Mouse (Mus musculus): ENCODE data around the gene Mgat3.

Gene Mgat3

DNA sequence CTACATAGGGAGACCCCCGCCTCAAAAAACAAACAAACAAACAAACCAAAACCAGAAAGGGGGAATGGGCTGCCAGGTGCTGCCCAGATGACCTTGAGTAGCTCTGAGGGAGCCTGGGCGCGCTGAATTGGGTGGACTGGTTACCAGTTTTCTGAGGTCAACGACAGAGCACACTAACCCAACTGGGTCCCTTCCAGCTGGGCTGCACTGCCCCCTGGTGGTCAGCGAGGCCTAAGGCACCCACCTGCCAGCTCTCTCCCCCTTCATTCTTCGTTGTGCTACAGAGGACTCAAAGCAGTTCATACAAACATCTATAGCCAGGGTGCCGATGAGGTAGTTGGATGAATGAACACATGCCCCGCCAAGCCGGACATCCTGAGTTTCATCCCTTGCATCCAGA, 51.7 kb downstream of the Mgat3 start:
- peak; percentile 87 for DNase-seq (ENCODE audit: low spot score)

GRCm38 (mm10) chr15:80225796-80226195, 52.3 kb downstream of the Mgat3 start:
- peak; percentile 41 for DNase-seq (ENCODE audit: low spot score)

- no peak for DNase-seq (ENCODE audit: low spot score)
Observed at GRCm38 (mm10) chr15:80228071-80228800, 54.7 kb downstream of the Mgat3 start.

DNA sequence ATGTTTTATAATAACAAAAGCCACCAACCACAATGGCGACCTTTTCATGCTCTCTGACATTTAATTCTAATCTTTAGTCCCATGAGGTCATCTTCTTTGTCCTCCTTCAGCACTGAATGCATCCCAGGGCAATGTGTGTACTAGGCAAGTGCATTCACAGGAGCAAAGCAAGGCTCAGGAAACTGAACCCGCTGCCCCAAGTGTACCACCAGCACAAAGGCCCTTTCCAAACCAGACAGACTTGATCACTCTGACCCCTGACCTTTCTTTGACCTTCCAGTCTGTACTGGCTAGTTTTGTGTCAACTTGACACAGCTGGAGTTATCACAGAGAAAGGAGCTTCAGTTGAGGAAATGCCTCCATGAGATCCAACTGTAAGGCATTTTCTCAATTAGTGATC, 58.8 kb downstream of the Mgat3 start:
- no peak for DNase-seq (ENCODE audit: low spot score)

DNA sequence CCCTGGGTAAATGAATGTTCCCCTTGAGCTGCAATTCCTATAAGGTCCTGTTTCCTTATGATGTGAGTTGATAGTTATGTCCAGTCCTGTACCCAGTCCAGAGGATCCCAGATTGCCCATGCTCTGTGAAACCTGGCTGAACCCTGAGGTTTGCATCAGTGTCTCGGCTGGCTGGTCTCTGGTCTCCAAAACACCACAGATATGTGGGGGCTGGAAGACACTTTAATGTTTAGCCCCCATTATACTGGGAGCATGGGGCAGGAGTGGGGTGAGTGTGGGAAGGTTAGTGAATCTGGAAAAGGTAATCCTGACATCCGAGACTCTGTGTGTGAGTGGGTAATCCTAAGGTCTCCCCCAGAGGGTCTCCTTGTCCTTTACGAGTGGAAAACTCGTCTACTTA, 59.5 kb downstream of the Mgat3 start:
- DNase-seq (ENCODE audit: low spot score) = no peak

DNA sequence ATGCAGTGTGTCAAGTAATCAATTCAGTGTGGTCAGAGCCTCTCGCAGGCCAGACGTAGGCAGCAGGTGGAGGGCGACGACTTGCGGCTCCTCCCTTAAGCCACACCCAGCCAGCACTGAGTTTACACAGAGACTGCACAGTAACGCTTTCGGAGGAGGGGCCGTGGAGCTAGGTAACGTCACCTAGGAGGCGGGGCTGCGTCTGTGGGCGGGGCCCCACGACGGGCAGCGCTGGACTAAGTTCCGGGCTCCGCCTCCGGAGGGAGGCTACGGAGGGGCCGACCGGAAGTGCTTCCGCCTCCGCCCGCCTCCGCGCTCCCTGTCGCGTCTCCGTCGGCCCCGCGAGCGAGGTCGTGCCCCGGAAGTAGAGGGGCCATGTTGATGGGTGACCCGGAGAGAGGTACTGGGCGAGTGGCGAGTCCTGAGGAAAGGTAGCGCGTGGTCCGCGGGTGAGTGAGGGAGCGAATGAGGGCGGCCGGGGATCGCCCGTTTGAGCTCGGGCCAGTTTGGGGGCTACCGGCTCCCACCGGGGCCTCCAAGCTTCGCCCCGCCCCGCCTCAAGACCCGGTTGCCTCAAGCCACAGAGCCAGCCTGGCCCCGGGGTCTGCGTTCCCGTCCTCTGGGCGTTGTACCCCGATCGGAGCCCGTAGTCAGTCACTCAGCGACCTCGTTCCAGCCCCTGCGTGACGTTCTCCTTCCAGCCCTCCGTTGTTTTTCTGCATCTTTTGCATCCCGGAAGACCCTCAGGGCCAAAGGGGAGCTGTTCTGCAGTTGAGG, 60.4 kb downstream of the Mgat3 start, which contains the start of gene Mief1:
Mief1 (plus strand) TSS at position 286 of the 777 bp plus-strand sequence.
- DNase-seq (ENCODE audit: low spot score) = peak; percentile 96

DNA sequence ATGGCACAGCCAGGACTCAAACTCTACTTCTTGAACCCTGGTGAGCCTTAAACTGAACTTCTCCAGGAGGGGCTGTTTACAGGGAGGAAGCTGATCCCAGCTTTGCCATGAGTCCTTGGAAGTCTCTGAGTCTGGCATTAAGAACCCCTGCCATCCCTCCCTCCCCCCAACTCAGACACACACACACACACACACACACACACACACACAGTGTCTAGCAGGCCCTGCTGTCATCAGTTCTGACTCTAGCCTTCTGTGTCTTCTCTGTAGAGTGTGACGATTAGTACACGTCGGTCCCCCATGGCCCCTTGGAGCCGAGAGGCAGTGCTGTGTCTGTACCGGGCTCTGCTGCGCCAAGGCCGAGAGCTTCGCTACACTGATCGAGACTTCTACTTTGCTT, 62.0 kb downstream of the Mgat3 start, which contains the start of gene AC140267.1:
AC140267.1 (plus strand) TSS at position 301 of the 400 bp plus-strand sequence.
- no peak for DNase-seq (ENCODE audit: low spot score)

DNA sequence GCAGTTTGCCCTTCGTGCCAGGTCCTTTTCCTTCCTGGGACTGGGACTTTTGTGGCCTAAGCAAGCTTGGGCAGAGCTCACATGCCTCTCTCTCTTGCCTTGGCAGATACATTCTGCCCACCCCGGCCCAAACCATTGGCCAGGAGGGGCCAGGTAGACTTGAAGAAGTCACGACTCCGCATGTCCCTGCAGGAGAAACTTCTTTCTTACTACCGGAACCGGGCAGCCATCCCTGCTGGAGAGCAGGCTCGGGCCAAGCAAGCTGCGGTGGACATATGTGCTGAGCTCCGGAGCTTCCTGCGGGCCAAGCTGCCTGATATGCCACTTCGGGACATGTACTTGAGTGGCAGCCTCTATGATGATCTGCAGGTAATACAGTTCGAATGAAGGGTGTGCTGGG, 74.6 kb downstream of the Mgat3 start:
- no peak for DNase-seq (ENCODE audit: low spot score)

DNA sequence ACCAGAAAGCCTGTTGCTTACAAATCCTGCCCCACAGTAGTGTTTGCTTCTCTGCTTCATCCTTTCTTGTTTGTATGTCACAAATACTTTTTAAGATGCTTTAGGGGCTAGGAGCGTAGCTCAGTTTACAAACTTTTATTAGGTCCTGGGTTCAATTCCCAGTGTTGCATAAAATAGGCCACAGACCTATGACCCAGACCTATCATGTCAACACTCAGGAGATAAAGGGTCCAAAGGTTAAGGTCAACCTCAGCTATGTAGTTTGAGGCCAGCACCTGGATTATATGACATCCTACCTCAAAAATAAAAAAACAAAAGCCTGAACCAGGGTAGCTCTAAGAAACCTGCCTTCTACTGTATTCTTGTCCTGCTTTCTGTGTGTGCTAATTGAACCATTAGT, 75.1 kb downstream of the Mgat3 start:
- no peak for DNase-seq (ENCODE audit: low spot score)

DNA sequence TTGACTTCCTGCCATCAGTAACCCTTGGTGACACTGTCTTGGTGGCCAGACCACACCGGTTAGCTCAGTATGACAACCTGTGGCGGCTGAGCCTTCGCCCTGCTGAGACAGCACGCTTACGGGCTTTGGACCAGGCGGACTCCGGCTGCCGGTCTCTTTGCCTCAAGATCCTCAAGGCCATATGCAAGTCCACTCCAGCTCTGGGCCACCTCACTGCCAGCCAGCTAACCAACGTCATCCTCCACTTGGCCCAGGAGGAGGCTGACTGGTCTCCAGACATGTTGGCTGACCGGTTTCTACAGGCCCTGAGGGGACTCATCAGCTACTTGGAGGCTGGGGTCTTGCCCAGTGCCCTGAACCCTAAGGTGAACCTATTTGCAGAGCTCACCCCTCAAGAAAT, 76.2 kb downstream of the Mgat3 start:
- no peak for DNase-seq (ENCODE audit: low spot score)

GRCm38 (mm10) chr15:80250586-80250985, 77.1 kb downstream of the Mgat3 start:
- no peak for DNase-seq (ENCODE audit: low spot score)

GRCm38 (mm10) chr15:80253530-80253929, 80.0 kb downstream of the Mgat3 start:
- DNase-seq (ENCODE audit: low spot score) = no peak

DNA sequence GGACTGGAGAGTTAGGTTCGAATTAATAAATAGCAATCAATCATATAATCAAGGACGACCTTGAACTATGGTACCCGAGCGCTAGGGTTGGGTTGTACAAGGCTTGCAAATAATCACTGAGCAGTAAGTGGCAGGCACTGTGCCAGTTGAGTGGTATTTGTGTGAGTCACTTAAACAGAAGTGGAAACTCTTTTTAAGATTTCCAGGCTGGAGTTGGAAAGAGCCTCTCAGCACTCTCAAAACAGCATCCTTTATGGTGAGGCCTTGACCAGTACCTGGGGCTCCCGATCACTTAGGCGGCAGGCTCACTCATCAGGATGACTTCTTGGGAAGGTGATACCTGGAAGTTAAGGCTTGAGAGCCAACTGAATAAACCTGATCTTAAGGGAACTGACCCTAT, 80.7 kb downstream of the Mgat3 start:
- DNase-seq (ENCODE audit: low spot score) = peak; percentile 49

DNA sequence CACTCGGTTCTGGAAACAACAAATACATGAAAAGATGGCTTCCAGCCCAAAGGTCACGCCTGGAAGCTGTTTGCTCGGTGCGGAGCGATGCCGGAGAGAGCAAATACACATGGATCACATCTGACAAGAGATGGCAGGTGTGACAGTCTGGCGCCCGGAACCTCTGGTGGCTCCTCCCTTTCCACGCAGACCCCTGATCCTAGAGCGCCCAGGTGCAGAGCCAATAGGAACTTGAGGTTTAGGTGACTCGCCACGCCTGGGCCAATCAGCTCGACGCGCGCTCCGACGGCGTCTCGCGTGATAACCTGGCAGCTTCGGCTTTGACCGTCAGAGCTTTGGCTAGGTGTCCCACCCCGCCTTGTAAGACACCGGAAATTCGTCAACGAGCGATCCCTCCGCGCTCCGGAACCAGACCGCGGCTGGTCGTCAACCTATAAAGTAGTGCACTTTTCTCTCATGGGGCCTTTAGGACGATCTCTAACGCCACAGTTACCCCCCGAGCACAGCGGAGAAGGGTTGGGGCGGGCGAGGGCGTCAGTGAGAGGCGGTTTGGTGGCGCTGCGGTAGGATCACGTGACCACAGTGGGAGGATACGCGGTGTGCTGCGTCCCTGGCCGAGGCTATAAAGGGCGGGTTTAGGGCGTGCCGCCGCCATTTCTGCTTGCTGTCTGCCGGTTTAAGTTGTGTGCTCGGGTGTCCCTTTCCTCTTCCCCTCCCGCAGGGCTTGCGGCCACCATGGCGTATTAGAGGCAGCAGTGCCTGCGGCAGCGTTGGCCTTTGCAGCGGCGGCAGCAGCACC, 81.5 kb downstream of the Mgat3 start, which contains the start of gene Atf4:
Atf4 (plus strand) TSS at position 338 of the 799 bp plus-strand sequence.
- peak; percentile 90 for DNase-seq (ENCODE audit: low spot score)

- peak; percentile 78 for DNase-seq (ENCODE audit: low spot score)
Observed at GRCm38 (mm10) chr15:80255646-80256121, 82.2 kb downstream of the Mgat3 start.

- DNase-seq (ENCODE audit: low spot score) = peak; percentile 16
Observed at GRCm38 (mm10) chr15:80256242-80256641, 82.7 kb downstream of the Mgat3 start.

GRCm38 (mm10) chr15:80256656-80257601, 83.4 kb downstream of the Mgat3 start:
- no peak for DNase-seq (ENCODE audit: low spot score)

GRCm38 (mm10) chr15:80257602-80258239, 84.2 kb downstream of the Mgat3 start:
- peak; percentile 17 for DNase-seq (ENCODE audit: low spot score)

DNA sequence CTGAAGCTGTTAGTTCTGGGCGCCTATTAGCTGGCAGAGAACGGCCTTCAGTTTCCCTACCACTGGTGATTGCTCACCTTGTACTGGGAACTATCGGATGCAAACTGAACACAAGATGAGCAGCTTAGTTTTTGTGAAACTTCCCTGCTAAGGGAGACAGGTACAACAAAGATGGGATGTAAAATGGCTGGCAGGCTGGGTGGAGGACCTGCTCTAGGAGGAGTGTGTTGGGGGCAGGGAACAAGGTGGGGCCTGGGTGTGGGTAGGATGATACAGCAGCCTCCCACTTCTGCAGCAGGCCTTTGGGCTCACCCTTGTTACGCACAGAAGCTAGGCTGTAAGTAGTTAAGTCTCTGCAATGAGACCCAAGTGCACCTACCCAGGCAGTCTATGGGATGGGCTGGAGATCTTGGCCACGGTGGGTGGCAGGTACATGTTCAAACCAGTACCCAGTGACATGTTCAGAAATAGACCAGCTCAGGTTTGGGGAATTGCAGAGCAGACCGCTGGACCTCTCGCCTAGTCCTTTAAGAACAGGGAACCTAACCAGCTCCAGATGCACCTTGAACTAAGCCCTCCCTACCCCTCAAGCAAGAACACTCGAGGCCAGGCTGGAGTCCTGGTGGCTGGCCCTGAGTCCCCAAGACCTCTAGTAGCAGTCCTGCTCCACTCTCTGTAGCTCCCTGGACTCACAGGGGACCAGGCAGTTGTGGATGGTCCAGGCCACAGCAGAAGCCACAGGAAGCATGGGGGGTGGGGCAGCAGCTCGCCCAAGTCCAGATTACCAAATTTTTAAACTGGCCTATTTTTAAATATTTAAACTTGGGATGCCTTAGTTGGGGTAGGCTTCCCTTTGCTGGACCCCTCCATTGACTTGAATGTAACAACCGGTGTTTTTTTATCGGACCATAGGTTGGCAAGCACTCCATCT, 85.0 kb downstream of the Mgat3 start:
- peak; percentile 32 for DNase-seq (ENCODE audit: low spot score)
